Mouse (Mus musculus): ENCODE measurements around the gene Fmod.

The Fmod gene

GRCm38 (mm10) chr1:134037172-134037571, at the start of gene Fmod:
TSS of gene Fmod (plus strand) at chr1:134037254.
- DNase-seq, result no peak

GRCm38 (mm10) chr1:133988845-133989244, 48.2 kb upstream of the Fmod start:
- no peak for DNase-seq

DNA sequence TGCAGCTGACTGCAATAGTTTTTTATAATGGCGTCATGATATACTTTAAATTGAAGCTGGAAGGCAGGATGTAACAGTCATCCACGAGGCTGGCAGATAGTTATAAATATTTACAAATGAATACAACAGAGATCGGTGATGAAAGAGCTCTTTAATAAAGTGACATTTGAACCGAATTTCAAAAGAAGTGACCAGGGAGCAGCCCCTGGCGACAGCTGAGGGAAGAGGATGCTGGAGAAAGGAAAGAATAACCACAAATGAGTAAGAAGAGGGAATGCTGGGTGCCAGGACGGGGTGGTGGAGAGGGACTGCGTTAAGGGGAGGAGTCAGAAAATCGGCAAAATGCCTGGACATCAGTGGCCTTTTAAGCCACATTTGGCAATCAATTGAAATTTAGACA, 45.8 kb upstream of the Fmod start:
- DNase-seq, result no peak

DNA sequence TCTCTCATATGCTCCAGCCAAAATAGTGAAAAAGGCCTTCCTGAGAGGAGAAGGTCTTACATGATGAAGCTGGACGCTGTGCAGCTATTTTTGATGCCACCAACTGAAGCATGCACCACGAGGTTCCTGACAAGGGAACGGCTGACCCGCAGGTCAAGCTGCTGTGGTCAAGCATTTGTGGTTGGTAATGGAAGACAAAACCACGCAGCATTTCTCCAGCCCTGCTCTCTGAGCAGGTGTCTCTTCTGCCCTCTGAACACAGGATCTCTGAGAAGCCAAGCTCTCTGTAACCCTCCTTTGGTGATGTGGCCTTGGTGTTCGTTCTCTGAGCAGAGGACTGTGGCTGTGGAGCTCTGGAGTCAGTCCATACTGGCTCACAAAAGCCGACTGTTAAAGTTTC, 31.6 kb upstream of the Fmod start:
- no peak for DNase-seq

- no peak for DNase-seq
These were observed 30.8 kb upstream of the Fmod start for GRCm38 (mm10) chr1:134006105-134006764.

DNA sequence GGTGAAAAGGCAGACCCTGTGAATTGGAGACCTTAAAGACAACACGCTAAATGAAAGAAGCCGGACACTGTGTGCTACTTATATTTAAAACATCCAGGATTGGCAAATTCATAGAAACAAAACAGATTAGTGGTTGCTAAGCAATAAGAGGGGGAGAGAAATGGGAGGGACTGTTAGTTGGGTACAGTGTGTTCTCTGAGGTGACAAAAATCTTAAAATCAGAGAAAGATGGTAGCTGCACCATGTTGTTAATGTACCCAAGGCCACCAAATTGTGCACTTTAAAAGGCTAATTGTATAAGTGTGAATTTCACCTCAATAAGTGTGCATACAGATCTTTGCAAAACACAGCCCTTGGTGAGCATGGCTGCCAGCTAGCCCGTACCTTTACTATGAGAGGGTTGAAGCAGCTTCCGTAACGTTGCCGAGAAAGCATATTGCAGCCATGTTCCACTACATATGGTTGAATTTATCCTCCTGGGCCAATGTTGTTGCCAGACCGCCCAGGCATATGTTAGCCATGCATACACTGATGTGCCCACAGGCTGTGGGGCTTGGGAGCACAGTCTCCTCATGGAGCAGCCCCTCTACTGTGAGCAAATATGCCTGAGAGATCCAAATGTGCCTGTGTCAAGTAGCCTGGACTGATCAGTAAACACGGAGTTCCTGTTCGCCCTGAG, 12.6 kb upstream of the Fmod start:
- DNase-seq, result no peak

GRCm38 (mm10) chr1:134025975-134026374, 11.1 kb upstream of the Fmod start:
- DNase-seq, result no peak

- no peak for DNase-seq
These were observed 10.3 kb upstream of the Fmod start for GRCm38 (mm10) chr1:134026741-134027140.

GRCm38 (mm10) chr1:134028161-134028846, 8.8 kb upstream of the Fmod start:
- DNase-seq, result no peak

DNA sequence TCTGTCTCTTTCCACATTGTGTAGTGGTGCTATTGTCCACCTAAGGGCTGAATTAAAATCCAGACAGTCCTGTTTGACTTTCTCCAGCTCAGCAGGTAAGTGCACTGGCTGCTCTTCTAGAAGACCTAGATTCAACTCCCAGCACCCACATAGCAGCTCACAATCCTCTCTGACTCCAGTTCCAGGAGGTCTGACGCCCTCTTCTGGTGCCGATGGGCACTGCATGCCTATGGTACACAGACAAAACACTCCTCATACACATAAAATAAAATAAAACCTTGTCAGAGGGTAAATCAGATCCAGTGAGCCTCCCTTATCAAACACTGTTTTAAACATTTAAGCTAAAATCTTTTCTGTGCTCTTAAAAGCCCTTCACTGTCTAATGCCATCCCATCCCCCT, 562 bp upstream of the Fmod start:
- no peak for DNase-seq

DNA sequence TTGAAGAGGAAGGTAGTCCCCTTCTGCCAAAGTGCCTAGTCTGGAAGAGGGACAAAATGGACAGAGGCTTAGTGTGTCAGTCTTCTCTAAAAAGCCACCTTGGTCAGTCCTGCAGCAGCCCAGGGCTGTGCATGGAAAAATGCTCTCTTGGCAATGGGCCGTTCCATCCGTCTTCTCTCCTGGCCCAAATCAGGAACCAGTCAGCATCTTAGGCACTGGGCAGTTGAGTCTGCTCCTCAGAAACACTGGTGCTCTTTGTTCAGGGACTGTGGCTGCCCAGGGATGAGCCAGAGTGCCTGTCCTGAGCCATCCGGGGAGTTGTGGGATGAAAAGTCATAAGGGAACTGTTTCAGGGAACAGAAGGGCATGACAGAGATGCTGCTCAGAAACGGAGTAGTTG, 1.3 kb downstream of the Fmod start:
- DNase-seq, result no peak

GRCm38 (mm10) chr1:134039361-134039760, 2.3 kb downstream of the Fmod start:
- no peak for DNase-seq

- DNase-seq, result no peak
These were observed 4.8 kb downstream of the Fmod start for GRCm38 (mm10) chr1:134041900-134042299.

GRCm38 (mm10) chr1:134042341-134042740, 5.3 kb downstream of the Fmod start:
- no peak for DNase-seq

- no peak for DNase-seq
These were observed 7.8 kb downstream of the Fmod start for GRCm38 (mm10) chr1:134044805-134045204.

DNA sequence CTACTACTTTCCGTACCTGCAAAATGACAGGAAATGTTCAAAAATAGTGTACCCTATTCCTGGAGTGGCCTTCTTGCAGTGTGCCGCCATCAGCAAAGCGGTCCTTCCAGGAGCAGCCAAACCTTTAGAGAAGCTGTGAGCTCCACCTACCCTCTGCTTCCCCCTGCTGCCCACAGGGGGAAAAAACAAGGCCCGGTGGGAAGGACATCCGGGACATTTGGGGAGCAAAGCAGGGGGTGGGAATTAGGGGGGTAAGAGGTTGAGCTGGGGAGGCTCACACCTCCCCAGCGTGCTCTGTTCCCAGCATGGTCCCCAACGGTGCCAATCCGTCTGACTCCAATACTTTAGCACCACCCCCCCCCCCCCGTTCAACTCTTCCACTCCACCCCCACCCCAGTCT, 8.9 kb downstream of the Fmod start:
- peak; percentile 16 to 48 for DNase-seq

- DNase-seq, result no peak
These were observed 9.3 kb downstream of the Fmod start for GRCm38 (mm10) chr1:134046387-134046786.

DNA sequence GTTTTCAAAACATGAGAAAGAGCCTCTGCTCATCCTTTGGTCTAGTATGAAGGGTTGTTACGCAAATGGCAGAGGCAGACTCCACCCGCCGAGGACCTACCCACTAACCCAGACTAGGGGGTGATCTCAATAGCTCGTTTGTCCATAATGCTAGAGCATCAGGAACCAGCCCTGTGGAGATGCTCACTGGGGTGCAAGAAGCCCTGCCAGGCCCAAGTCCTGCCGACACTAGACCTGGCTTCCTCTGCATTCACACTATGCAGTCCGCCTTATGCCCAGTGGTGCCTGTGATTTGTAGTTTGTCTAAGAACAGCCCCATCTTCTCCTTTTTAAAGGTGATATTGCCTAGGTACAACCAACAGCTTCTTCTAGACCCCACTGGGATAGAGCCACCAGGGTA, 10.4 kb downstream of the Fmod start:
- no peak for DNase-seq

- DNase-seq, result peak; percentile 31 to 57
These were observed 11.7 kb downstream of the Fmod start for GRCm38 (mm10) chr1:134048759-134049158.

GRCm38 (mm10) chr1:134049542-134049941, 12.5 kb downstream of the Fmod start:
- DNase-seq, result no peak

DNA sequence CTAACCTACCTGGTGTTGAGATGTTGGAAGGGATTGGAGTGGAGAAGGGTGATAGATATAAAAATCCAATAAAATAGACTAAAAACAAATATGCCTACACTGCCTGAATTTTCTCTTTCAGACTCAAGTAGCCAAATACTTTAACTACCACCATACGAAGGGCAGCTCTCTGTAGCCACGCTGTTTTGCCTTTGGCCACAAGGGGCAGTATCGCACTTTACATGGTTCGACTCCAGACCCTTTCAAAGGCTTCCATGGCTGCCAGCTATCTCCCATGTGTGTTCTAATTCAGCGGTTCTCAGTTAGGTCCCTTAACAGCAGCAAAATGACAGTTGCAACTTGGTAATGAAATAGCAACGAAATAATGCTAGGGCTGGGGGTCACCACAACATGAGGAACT, 16.2 kb downstream of the Fmod start:
- DNase-seq, result peak; percentile 65 to 85

GRCm38 (mm10) chr1:134055058-134055457, 18.0 kb downstream of the Fmod start:
- DNase-seq, result no peak

- no peak for DNase-seq
These were observed 18.7 kb downstream of the Fmod start for GRCm38 (mm10) chr1:134055666-134056245.

DNA sequence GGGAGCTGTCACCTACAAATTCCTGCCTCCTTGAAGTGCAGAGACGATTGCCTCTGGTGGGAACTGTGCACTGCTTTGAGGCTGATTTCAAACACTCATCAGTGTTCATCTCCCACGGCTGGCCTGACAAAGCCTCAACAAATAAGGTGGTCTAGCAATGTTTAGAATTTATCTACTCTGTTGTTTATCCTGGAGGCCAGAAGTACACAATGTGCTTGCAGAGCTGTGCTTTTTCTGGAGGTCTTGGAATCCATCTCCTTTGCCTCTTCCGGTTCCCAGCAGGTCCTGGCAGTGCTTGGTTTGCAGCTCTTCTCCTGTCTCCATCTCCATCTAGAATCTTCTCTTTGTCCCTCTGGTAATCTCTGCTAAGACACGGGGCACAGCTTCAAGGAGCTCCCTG, 19.2 kb downstream of the Fmod start:
- no peak for DNase-seq
